Mouse (Mus musculus): Measurements from ENCODE around the gene Krtap4-16.
A peak's percentile ranks its signal among the peaks of the same experiment; 100 is the strongest.
"Not testable (repeated sequence)": the region's sequence is repeated elsewhere in the genome, so short reads cannot be mapped to it uniquely, and the experiment has no call there.

Krtap4-16 gene

DNA sequence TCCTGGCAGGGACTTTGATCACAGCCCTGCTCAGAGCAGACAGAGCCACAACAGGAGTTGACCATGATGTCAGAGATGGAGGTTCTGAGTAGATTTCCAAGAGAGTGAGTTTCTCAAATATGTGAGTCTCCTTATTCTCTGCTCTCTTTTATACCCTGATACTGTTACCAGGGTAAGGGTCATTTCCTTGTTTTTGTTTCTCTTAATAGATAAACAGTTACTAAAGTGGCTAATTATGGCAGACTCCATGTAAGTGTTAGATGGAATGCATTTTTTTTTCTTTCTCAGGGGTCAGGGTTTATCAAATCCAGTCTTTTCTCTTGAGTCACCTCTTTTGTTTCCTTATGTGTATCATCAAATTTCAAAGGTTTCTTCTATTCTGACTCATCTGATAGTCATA is at the start of gene Krtap4-16:
Krtap4-16 (minus strand) TSS at position 101 of the 400 bp plus-strand sequence.
- DNase-seq (ENCODE audit: low spot score in 2 of 2): no peak

DNA sequence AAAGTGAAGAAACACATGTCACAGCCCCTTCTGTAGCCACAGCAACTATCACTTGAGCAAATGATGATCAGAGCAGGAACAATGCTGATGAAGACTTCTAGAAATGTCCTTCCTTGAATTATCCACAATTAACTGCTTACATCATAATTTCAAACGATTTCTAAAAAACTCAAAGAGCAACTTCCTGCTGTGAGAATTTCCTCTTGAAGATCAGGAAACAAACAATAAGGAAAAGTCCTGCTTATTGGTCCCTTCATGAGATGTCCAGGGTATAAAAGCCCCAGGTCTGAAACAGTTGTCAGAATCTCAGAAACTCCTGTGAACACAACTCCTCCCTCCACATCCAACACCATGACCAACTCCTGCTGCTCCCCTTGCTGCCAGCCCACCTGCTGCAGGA is 27.5 kb upstream of the Krtap4-16 start, which contains the start of gene Gm11567:
Gm11567 (plus strand) TSS at position 301 of the 400 bp plus-strand sequence.
- not testable (repeated sequence) for DNase-seq (ENCODE audit: low spot score in 2 of 2)

DNA sequence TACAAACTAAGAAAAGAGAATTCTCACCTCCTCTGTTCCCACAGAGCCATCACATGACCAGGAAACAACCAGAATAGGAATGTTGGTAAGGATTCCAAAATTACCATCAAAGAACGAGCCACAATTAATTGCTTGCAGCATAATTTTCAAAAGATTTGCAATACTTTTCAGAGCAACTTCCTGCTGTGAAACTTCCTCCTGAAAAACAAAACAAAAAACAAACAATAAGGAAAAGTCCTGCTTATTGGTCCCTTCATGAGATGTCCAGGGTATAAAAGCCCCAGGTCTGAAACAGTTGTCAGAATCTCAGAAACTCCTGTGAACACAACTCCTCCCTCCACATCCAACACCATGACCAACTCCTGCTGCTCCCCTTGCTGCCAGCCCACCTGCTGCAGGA is 21.7 kb upstream of the Krtap4-16 start, which contains the start of gene Krtap9-1:
Krtap9-1 (plus strand) TSS at position 301 of the 400 bp plus-strand sequence.
- not testable (repeated sequence) for DNase-seq (ENCODE audit: low spot score in 2 of 2)

DNA sequence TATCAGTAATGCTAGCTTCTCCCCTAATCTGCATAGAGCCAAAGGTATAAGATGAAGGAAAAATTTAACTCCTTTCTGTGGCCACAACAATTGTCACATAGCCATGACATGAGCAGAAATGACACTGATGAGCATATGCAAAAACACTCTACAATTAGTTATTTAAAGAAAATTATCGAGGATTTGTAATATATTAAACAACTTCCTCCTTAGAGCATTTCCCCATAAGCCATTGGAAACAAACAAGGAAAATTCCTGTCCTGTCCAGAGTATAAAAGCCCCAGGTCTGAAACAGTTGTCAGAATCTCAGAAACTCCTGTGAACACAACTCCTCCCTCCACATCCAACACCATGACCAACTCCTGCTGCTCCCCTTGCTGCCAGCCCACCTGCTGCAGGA is 12.8 kb upstream of the Krtap4-16 start, which contains the start of gene Gm11559:
Gm11559 (plus strand) TSS at position 301 of the 400 bp plus-strand sequence.
- DNase-seq (ENCODE audit: low spot score in 2 of 2): not testable (repeated sequence)

DNA sequence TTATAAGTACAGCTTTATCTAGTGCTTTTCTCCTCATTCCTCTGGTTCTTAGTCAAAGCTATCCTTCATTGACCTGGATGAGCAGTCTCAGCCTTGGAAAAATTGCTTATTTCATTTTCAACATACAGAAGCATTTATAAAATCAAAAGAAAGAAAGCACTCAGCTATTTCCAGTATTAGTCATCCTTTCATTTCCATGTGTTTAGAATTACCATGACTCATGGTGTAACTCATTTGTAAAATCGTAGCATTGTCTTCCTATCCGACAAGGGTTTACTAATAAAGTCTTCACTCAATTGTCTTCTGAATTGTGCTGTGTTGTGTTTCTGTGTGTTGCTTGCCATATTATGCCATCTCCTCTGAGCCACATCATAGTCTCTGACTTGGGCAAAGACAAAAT is 7.4 kb upstream of the Krtap4-16 start:
- DNase-seq (ENCODE audit: low spot score in 2 of 2): peak in 1 of 2 experiments; percentile 4

DNA sequence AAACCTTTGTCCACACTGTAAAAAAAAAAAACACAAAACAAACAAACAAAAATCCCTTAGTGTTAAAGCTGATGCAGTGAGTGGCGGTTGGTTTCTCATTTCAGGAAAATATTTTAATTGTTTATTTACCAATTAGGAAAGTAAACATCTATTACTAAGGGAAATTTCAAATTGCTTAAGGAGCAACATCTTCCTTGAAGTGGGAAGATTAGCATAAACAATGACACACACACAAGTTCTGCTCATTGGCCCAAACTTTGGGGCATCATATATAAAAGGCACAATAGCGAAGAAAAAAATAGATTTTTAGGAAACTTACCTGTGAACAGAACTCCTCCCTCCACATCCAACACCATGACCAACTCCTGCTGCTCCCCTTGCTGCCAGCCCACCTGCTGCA is 6.2 kb upstream of the Krtap4-16 start, which contains the start of gene Gm11568:
Gm11568 (plus strand) TSS at position 301 of the 400 bp plus-strand sequence.
- no peak for DNase-seq (ENCODE audit: low spot score in 2 of 2)

DNA sequence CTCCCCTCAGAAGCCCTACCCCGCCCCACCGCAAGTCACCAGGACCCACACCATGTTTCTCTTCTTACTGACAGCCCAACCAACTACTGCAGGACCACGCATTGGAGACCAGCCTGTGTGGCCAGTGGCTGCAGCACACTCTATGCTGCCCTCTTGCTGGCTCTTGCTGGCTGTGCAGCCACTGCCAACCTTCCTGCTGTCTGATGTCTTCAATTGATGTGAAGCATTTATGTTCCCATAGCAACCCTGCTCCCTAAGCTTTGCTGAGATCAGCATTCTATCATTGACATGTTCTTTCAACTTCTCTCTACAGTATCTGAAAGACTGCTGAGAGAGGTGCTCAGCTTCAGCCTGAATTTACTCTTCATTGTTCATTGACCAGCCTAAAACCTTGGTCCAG is 2.7 kb upstream of the Krtap4-16 start:
- no peak for DNase-seq (ENCODE audit: low spot score in 2 of 2)

DNA sequence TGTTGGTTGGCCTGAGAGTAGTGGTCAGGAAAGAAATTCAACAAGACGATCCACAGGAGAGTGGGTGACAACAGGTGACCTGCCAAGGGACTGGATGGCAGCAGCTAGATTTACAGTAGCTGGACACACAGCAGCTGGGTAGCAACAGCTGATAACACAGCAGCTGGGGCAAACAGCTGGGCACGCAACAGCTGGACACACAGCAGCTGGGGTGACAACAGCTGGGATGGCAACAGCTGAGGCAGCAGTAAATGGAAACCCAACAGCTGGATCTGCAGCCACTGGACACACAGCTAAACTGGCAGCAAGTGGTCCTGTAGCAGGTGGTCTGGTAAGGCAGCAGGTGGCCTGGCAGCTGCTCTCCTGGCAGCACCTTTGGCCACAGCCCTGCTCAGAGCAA is 4.7 kb downstream of the Krtap4-16 start:
- DNase-seq (ENCODE audit: low spot score in 2 of 2): no peak

DNA sequence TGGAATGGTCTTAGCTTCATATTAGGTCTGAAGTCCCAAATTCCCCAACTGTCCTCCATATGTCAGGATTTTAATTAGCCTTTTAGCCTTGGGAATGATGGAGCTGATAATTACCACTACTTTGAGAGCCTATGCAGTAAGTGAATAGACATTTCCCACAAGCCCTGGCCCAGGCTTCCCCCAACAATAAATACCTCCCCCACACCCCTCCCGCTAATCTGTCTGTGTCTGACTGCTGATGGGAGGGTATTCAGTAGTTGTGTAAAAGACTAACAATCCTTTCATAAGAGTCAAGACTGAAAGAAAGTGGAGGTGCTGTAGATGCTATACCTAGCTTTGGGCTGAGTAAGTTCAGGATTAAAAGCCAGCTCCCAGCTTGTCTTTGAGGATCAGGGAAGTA is 9.2 kb downstream of the Krtap4-16 start:
- DNase-seq (ENCODE audit: low spot score in 2 of 2): no peak

DNA sequence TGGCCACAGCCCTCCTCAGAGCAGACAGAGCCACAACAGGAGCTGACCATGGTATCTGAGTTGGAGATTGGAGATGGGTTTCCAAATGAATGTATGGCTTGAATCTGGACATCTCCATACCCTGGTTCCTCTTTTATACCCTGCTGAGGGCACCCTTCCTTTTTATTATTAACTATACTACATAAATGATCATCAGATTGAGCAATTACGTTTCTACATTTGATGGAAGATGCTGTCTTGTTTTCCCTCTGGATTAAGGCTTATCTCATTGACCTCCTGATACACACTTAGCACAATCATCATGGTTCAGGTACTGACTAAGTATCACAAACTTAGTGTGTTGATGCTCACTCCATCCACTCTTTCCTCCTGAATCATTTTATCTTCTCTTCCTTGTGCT is 13.4 kb downstream of the Krtap4-16 start, which contains the start of gene 2300003K06Rik:
2300003K06Rik (minus strand) TSS at position 101 of the 400 bp plus-strand sequence.
- no peak for DNase-seq (ENCODE audit: low spot score in 2 of 2)

DNA sequence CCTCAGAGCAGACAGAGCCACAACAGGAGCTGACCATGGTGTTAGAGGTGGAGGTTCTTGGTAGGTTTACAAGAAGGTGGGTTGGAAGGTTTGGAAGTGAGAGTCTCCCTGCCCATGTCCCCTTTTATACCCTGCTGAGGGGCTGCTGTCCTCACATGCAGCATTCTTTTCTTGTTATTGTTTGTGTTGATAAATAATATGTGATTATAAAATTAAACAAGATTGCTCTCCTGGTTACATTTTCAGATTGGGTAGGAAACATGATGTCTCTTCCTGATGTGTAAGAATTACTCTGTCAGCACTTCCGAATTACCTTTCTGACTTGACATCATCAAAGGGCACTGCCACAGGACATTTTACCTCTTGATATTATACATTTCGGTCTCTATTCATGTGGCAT is 35.8 kb downstream of the Krtap4-16 start, which contains the start of gene Gm11564:
Gm11564 (minus strand) TSS at position 101 of the 400 bp plus-strand sequence.
- not testable (repeated sequence) for DNase-seq (ENCODE audit: low spot score in 2 of 2)

DNA sequence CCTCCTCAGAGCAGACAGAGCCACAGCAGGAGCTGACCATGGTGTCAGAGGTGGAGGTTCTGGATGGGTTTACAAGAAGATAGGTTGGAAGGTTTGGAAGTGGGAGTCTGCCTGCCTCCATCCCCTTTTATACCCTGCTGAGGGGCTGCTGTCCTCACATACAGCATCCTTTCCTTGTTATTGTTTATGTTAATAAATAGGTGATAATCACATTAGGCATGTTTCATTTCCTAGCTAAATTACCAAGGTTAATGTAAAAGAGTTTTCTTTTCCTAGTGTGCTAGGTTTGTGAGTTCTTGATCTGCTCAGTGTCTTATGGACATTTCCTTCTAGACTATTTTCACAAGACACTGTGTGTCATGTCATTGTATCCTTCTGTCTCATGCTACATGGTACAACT is 41.6 kb downstream of the Krtap4-16 start, which contains the start of gene Krtap4-13:
Krtap4-13 (minus strand) TSS at position 101 of the 400 bp plus-strand sequence.
- not testable (repeated sequence) for DNase-seq (ENCODE audit: low spot score in 2 of 2)

DNA sequence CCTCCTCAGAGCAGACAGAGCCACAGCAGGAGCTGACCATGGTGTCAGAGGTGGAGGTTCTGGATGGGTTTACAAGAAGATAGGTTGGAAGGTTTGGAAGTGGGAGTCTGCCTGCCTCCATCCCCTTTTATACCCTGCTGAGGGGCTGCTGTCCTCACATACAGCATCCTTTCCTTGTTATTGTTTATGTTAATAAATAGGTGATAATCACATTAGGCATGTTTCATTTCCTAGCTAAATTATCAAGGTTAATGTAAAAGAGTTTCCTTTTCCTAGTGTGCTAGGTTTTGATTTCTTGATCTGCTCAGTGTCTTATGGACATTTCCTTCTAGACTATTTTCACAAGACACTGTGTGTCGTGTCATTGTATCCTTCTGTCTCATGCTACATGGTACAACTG is 47.1 kb downstream of the Krtap4-16 start, which contains the start of gene Gm11554:
Gm11554 (minus strand) TSS at position 101 of the 400 bp plus-strand sequence.
- not testable (repeated sequence) for DNase-seq (ENCODE audit: low spot score in 2 of 2)

Data from right cerebral cortex, adult 2 months (tissue).